Mouse (Mus musculus): ENCODE data around the gene Sar1b.
"Not testable (repeated sequence)": the region's sequence is repeated elsewhere in the genome, so short reads cannot be mapped to it uniquely, and the experiment has no call there.

DNA sequence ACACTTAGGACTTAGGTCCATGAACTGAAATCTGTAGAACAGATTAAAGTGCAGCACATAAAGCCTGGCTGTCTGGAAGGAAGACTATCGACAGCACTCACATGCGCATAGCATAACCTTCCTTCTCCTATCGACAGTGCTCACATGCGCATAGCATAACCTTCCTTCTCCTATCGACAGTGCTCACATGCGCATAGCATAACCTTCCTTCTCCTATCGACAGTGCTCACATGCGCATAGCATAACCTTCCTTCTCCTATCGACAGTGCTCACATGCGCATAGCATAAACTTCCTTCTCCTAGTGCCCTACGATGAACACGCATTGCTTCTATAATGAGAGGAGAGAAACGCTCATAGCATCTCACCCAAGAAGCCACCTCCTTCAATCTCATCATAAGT, 29.3 kb upstream of the Sar1b start:
- TF ChIP-seq EP300 (IDR thresholded peaks at IDR 0.05; ENCODE audit: low read depth in 1 of 2, low read length in 2 of 2); MYB (IDR thresholded peaks at IDR 0.05; ENCODE audit: low read depth, low read length); ZNF384 (IDR thresholded peaks at IDR 0.05; ENCODE audit: low read depth, low read length); POLR2A (IDR thresholded peaks at IDR 0.05; ENCODE audit: control insufficient read depth in 1 of 2, insufficient read depth in 1 of 2, low read depth in 1 of 2, low read length in 2 of 2, poor library complexity in 1 of 2); ELF1 (IDR thresholded peaks at IDR 0.05; ENCODE audit: low read depth, low read length); TAL1 (IDR thresholded peaks at IDR 0.05; ENCODE audit: low read length); MYC (IDR thresholded peaks at IDR 0.05; ENCODE audit: low read depth, low read length); CTCF (IDR thresholded peaks at IDR 0.05 in 2 of 3, conservative IDR thresholded peaks at IDR 0.05 in 1 of 3; ENCODE audit: control insufficient read depth in 1 of 3, insufficient read depth in 1 of 3, low read depth in 2 of 3, low read length in 3 of 3, poor library complexity in 1 of 3, severe bottlenecking in 1 of 3); POLR2AphosphoS5 (IDR thresholded peaks at IDR 0.05; ENCODE audit: borderline replicate concordance, low read depth, low read length); SMC3 (IDR thresholded peaks at IDR 0.05; ENCODE audit: low read depth, low read length); MAX (IDR thresholded peaks at IDR 0.05; ENCODE audit: low read length): not testable (repeated sequence)

Measured in MEL (cell line).